Mouse (Mus musculus) liver, adult 2 months (tissue): ENCODE data around the gene Endov. TPM values are rescaled to one million over a fixed set of nuclear protein-coding genes. Genes with fewer than 3 reads are reported as not detected.

Experiments used
- DNase-seq: peaks from one replicate; pipeline ENCODE4 v3.0.0-alpha.2; 2011; ENCODE audit warnings: low read depth, low spot score; ENCODE audit errors: extremely low read depth
- H3K27ac ChIP-seq: fragments of 200-500 bp; replicated peaks from 2 replicates; pipeline ENCODE4 v1.5.1; 2012; ENCODE audit warnings: low read depth, mild to moderate bottlenecking, control low read depth, inconsistent platforms, low read length; ENCODE audit not compliant: insufficient read depth
- H3K27me3 ChIP-seq: fragments of 200-500 bp; 2 replicates; pipeline ENCODE4 v1.6.1; 2012; ENCODE audit warnings: mild to moderate bottlenecking, moderate library complexity, low read length, inconsistent platforms; ENCODE audit not compliant: control insufficient read depth, insufficient read depth
- H3K36me3 ChIP-seq: fragments of 200-500 bp; 2 replicates; pipeline ENCODE4 v1.6.1; 2012; ENCODE audit warnings: low read length, inconsistent platforms; ENCODE audit not compliant: control insufficient read depth, insufficient read depth
- H3K4me1 ChIP-seq: fragments of 200-500 bp; 2 replicates; pipeline ENCODE4 v1.6.1; 2011; ENCODE audit warnings: low read length; ENCODE audit not compliant: control insufficient read depth, insufficient read depth
- H3K4me3 ChIP-seq: fragments of 200-500 bp; 2 replicates; pipeline ENCODE4 v1.5.1; 2011; ENCODE audit warnings: low read depth, mild to moderate bottlenecking, control low read depth, low read length, moderate library complexity; ENCODE audit not compliant: insufficient read depth
- H3K79me2 ChIP-seq: fragments of 200-500 bp; 2 replicates; pipeline ENCODE4 v1.6.1; 2012; ENCODE audit warnings: inconsistent platforms, mild to moderate bottlenecking, low read length, moderate library complexity; ENCODE audit not compliant: control insufficient read depth, insufficient read depth
- H3K9ac ChIP-seq: fragments of 200-500 bp; 2 replicates; pipeline ENCODE4 v1.6.1; 2012; ENCODE audit warnings: low read depth, mild to moderate bottlenecking, control low read depth, inconsistent platforms, low read length
- CTCF ChIP-seq: fragments of 200-500 bp; IDR thresholded peaks from 2 replicates; pipeline ENCODE4 v1.5.1; 2011; ENCODE audit warnings: low read depth, low read length, control low read depth
- POLR2A ChIP-seq: fragments of 200-500 bp; IDR thresholded peaks from 2 replicates; pipeline ENCODE4 v1.6.1; 2011; ENCODE audit warnings: low read length, control low read depth; ENCODE audit not compliant: insufficient read depth; ENCODE audit errors: extremely low read depth
- WGBS: fragments of 180-500 bp; shearing (Covaris S2); methylation state at CpG from one replicate; pipeline ENCODE4 v1.1.7; 2018; 5-methylcytosine and 5-hydroxymethylcytosine counted together
- polyA plus RNA-seq: library from polyadenylated mRNA; depleted of rRNA; stranded (reverse); fragments of >200 nt; gene quantifications from 2 replicates; pipeline ENCODE4 v1.2.3, GENCODE M21; 2012
- total RNA-seq: library from RNA; depleted of rRNA; stranded (reverse); fragments of >200 nt; gene quantifications from 2 replicates; pipeline ENCODE4 v1.2.3, GENCODE M21; 2014

Gene Endov
- total and polyA plus RNA-seq, 2 experiments = 2.3 to 9.8 TPM

DNA sequence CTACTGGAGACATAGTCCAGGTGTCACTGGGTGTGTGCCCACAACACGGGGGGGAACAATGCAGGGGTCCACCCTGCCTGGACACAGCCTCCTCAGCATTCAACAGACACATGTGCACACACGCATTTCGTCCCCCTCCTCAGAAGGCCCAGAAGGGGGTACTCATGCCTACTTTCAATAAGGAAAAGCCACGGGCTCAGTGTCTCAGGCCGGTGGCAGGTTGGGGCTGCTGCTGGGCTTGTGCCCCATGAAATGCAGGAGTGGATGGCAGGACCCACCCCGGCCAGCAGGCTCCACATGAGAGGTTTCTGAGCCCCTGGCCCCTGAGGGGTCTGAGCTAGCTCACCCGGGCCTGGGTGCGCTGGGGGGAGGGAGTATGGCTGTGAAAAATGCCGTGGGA, 49.9 kb downstream of the Endov start:
- Histone ChIP-seq H3K4me1 (no peaks in the 10 kb centered on the region), H3K4me3 (no peak overlapping the region), H3K27me3 (peaks cover 10% of the 10 kb centered on the region; the same call in 1 of the 2 replicates), H3K36me3 (no peaks in the 10 kb centered on the region), H3K79me2 (no peaks in the 10 kb centered on the region), H3K9ac (no peak overlapping the region), H3K27ac (no peak overlapping the region)
- WGBS = 71% methylated on average over 9 of the region's 9 CpGs
- TF ChIP-seq POLR2A (no peak), CTCF (no peak)
- DNase-seq = no peak

DNA sequence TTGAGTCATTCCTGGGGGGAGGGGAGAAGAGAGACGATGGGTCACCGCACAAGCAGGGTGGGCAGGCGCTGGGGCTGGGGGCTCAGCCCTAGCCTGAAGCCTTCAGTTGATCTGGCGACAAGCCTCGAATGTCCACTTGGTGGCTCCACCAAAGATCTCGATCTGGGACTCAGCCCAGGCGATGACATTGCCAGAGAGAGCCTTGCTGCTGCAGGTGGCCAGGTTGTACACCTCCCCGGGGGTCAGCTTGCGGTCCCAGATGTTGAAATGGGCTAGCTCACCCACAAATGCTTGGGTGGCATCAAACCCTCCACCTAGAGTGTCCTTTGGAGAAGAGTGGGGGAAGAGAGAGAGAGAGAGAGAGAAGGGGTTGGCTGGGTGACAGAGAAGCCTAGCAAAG, 51.2 kb downstream of the Endov start:
- 41% methylated on average over 9 of the region's 9 CpGs for WGBS

DNA sequence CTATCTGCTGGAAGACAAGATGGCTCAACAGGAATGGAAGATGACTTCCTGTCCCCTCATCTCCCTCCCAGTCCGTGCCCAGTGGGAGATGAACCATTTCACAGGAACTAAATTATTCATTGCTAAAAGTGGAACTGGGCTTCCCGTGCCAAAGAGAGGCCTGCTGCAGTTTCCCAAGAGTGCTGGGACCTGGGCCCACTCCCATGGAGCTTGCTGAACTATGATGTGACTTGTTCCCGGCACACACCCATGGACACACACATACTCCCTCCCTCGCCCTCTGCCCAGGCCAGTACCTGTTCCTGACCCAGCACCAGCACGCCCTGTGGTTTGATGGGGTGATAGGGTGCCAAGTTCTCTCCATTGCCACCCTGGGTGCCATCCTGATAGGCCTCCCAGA, 51.7 kb downstream of the Endov start:
- Histone ChIP-seq H3K79me2 (no peaks in the 10 kb centered on the region), H3K27ac (no peak overlapping the region), H3K4me3 (no peak overlapping the region), H3K4me1 (peaks cover 6% of the 10 kb centered on the region), H3K36me3 (no peaks in the 10 kb centered on the region), H3K27me3 (peaks cover 25% of the 10 kb centered on the region), H3K9ac (no peak overlapping the region)
- no peak for TF ChIP-seq POLR2A
- DNase-seq = no peak
- 71% methylated on average over 5 of the region's 5 CpGs for WGBS

More for the DNA sequence above, 51.2 kb downstream of the Endov start:
- H3K27me3 ChIP-seq = peaks cover 20% of the 10 kb centered on the region
- no peak overlapping the region for H3K9ac ChIP-seq
- H3K27ac ChIP-seq = no peak overlapping the region
- no peak for DNase-seq
- no peaks in the 10 kb centered on the region for H3K36me3 ChIP-seq
- TF ChIP-seq CTCF (peak; percentile 28; the same call in 1 of the 2 replicates), POLR2A (no peak)
- H3K79me2 ChIP-seq = no peaks in the 10 kb centered on the region
- H3K4me1 ChIP-seq = peaks cover 3% of the 10 kb centered on the region
- H3K4me3 ChIP-seq = no peak overlapping the region

DNA sequence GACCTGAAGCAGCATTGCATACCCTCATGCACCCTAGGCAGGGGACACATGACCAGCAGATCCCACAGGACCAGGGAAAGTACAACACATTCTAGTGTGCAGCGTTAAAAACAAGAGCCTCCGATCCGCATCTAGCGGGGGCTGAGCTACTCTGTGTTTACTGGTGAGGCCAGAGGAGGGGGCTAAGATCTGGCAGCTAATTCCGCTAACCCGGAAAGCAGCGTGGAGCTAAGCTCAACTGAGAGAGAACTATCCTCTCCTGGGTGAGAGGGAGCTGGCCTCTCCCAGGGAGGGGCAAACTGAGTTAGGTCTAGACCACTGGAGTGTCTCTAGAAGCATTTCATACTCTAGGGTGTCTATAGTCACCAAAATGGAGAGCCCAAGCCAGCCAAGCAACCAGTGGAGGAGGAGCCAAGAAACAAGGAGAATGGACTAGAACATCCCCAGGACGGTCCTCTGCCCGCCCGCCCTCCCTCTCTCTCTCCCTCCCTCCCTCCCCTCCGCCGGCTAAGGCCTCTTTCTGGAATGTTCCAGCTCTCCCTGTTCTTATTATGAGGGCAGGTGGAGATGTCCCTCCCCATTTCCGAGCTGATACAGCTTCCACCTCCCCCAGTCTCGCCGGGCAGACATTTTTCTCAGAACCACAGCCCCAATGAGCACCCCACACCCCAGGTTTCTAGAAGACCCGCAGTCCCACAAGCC, 52.8 kb downstream of the Endov start:
- TF ChIP-seq POLR2A (no peak), CTCF (no peak)
- no peak for DNase-seq
- H3K79me2 ChIP-seq = no peaks in the 10 kb centered on the region
- H3K9ac ChIP-seq = no peak overlapping the region
- peaks cover 6% of the 10 kb centered on the region for H3K4me1 ChIP-seq
- peaks cover 34% of the 10 kb centered on the region for H3K27me3 ChIP-seq
- WGBS = 76% methylated on average over 16 of the region's 16 CpGs
- no peak overlapping the region for H3K27ac ChIP-seq
- H3K4me3 ChIP-seq = no peak overlapping the region
- no peaks in the 10 kb centered on the region for H3K36me3 ChIP-seq

DNA sequence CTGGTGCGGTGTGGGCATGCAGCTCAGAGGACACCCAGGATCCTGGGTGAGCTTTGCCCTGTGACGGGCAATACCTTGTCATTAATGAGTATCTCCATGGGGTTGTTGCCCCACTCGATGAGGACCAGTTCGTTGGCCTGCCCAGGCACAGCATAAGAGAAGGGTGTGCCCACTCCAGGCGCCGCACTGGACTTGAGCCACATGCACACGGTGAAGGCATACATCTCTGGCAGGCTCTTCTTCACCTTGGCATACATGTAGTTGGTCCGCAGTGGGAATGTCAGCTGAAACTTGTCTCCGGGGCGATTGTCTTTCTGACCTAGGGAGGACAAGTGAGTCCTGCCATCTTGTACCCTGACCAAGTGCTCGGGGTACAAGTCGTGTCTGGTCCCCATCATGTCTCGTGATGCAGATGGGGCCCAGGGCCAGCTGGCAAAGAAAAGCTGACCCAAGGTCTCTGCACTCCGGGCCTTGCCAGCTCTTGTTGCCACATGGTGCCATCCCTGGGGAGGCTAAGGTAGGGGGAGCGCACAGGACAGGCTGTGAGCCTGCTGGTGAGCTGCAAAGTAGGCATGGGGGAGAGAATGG, 53.5 kb downstream of the Endov start:
- H3K79me2 ChIP-seq = no peaks in the 10 kb centered on the region
- no peak overlapping the region for H3K4me3 ChIP-seq
- TF ChIP-seq CTCF (no peak), POLR2A (no peak)
- no peaks in the 10 kb centered on the region for H3K36me3 ChIP-seq
- H3K27ac ChIP-seq = no peak overlapping the region
- H3K9ac ChIP-seq = no peak overlapping the region
- peaks cover 40% of the 10 kb centered on the region for H3K27me3 ChIP-seq
- DNase-seq = peak; percentile 24
- 69% methylated on average over 15 of the region's 15 CpGs for WGBS
- peaks cover 6% of the 10 kb centered on the region for H3K4me1 ChIP-seq

DNA sequence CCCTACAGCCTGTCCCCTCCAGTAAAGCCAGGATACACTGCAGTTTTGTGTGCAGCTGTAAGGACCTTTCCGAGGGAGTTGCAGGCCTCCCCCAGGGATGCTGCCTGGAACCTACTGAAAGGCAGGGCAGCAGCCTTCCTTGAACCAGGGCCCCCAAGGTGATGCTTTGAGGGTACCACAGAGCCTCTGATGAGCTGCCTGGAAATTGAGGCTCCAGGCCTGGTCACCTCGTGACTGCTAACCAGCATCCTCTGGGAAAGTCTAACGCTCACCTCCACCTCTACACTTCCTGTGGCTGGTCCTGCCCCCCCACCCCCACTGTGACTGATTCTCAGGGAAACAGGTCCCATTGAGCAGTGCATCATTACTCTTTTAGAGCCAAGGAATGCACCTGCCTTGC, 54.1 kb downstream of the Endov start:
- Histone ChIP-seq H3K4me1 (peaks cover 6% of the 10 kb centered on the region), H3K27ac (no peak overlapping the region), H3K79me2 (no peaks in the 10 kb centered on the region), H3K36me3 (no peaks in the 10 kb centered on the region), H3K9ac (no peak overlapping the region), H3K4me3 (no peak overlapping the region), H3K27me3 (peaks cover 41% of the 10 kb centered on the region)
- 80% methylated on average over 3 of the region's 3 CpGs for WGBS
- DNase-seq = no peak
- TF ChIP-seq CTCF (no peak), POLR2A (no peak)
